Mouse (Mus musculus) intestine, embryonic 16.5 days (tissue): ENCODE measurements around the gene Flii. TPM values are rescaled to one million over a fixed set of nuclear protein-coding genes. Genes with fewer than 3 reads are reported as not detected.
A peak's percentile ranks its signal among the peaks of the same experiment; 100 is the strongest.

Experiments
- ATAC-seq: fragments of 200-750 bp; cut with Nextera tagmentation; 2 replicates; pipeline ENCODE4 v1.8.0; 2017; ENCODE audit warnings: moderate TSS enrichment, moderate library complexity
- H3K27ac ChIP-seq: fragments of 300-500 bp; sonication (generic); 2 replicates; pipeline ENCODE4 v1.5.1; 2014; ENCODE audit warnings: mild to moderate bottlenecking, low read length
- H3K27me3 ChIP-seq: fragments of 300-500 bp; sonication (generic); replicated peaks from 2 replicates; pipeline ENCODE4 v1.6.1; 2014; ENCODE audit warnings: low read length, control low read depth, mixed read lengths; ENCODE audit not compliant: control insufficient read depth, insufficient read depth
- H3K36me3 ChIP-seq: fragments of 300-500 bp; sonication (generic); 2 replicates; pipeline ENCODE4 v1.6.1; 2014; ENCODE audit warnings: low read length, control low read depth; ENCODE audit not compliant: control insufficient read depth, insufficient read depth
- H3K4me1 ChIP-seq: fragments of 300-500 bp; sonication (generic); 2 replicates; pipeline ENCODE4 v1.6.1; 2014; ENCODE audit warnings: low read length, control low read depth, mixed read lengths; ENCODE audit not compliant: control insufficient read depth, insufficient read depth
- H3K4me2 ChIP-seq: fragments of 300-500 bp; sonication (generic); 2 replicates; pipeline ENCODE4 v1.6.1; 2014; ENCODE audit warnings: low read depth, low read length, control low read depth
- H3K4me3 ChIP-seq: fragments of 300-500 bp; sonication (generic); 2 replicates; pipeline ENCODE4 v1.5.1; 2014; ENCODE audit warnings: mild to moderate bottlenecking, low read length
- H3K9ac ChIP-seq: fragments of 300-500 bp; sonication (generic); 2 replicates; pipeline ENCODE4 v1.6.1; 2014; ENCODE audit warnings: low read depth, low read length
- H3K9me3 ChIP-seq: fragments of 300-500 bp; sonication (generic); 2 replicates; pipeline ENCODE4 v1.6.1; 2016; ENCODE audit warnings: low read length, control low read depth; ENCODE audit not compliant: control insufficient read depth
- WGBS: fragments of 180-500 bp; shearing (Covaris S2); extraction: QIAGEN DNeasy Blood & Tissue Kit; methylation state at CpG from one replicate; pipeline ENCODE4 v1.1.7; 2014; 5-methylcytosine and 5-hydroxymethylcytosine counted together
- polyA plus RNA-seq: library from polyadenylated mRNA; unstranded; fragments of >200 nt; fragmentation: Nextera tagmentation; extraction: Ambion mirVana; gene quantifications from 2 replicates; pipeline ENCODE4 v1.2.1, GENCODE M21; 2015

The Flii gene
- polyA plus RNA-seq = 81.3 and 81.6 TPM in 2 replicates

DNA sequence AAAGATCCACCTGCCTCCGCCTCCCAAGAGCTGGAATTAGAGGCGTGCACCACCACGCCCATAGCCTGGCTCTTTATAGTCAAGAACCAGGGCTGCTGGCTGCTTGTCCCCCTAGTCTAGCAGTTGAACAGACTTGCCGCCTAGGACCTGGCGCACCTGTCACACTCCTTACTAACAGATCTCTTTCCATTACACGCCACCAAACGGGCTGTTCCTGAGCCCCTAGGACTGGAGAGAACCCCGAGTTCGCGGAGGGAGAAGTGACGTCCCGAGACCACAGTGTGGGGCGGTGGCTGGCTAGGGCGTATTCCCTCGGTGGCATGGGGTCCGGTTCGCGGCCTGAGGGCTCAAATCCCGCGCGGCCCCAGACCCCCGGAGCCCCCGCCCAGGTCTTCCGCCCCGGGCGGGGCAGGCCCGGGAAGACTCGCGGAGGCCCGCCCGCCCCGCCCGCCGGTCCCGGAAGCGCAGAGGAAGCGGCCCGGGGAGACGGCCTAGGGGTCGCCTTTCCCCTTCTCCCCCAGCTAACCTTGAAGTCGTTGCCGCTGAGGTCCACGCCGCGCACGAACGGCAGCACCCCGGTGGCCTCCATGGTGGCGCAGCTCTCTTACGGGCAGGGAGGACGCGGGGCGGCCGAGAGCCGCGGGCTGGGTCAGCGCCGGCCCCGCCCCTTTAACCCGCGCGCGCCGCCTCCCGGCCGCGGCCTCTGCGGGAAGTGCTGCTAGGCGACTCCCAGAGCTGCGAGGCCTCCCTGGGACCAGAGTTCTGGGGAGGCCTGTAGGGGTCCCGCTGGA, at the start of gene Flii:
Gene Flii, minus strand, starts transcription at position 663 of the 791 bp plus-strand sequence.
- under 1% methylated on average over 63 of the region's 71 CpGs for WGBS

DNA sequence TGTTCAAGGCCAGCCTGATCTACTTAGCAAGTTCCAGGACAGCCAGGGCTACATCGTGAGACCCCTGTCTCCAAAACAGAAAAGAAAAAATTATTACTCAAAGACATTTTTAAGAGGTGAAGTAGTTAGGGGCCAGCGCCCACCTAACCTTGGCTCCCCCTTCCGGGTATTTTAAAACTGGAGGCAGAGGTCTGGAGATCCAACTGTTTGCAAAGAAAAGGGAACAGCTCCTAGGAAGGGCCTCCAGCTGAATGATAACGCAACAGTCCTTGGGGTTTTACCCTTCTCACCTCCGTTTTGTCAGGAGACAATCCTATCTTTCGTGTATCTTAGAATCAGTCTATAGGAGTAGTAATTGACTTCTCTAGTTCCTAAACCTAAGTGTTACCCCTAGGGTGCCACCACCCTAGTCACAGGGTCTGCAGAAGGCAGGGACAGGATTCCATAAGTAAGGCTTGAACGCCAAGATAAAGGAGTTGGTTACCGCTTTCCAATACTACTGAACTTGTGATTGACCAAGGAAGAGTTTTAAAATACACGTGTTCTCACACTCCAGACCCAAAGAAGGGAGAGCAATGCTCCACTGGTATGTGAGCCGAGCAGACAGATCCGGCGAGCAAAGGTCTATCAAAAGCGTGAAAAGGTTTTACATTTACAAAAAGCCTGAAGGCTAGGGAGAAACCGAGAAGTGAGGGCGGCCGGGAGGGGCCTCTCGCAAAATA, 49.2 kb upstream of the Flii start:
- Histone ChIP-seq H3K27me3 (no peaks in the 10 kb centered on the region), H3K27ac (peak overlapping the region; percentile 88), H3K9ac (peak overlapping the region; percentile 83), H3K4me1 (peaks cover 48% of the 10 kb centered on the region), H3K4me2 (peak overlapping the region; percentile 53), H3K36me3 (no peaks in the 10 kb centered on the region), H3K4me3 (peak overlapping the region; percentile 75), H3K9me3 (no peaks in the 10 kb centered on the region)
- ATAC-seq = no peak
- 3% methylated on average over 17 of the region's 17 CpGs for WGBS

More for the DNA sequence above, at the start of gene Flii:
- no peaks in the 10 kb centered on the region for H3K27me3 ChIP-seq
- H3K4me3 ChIP-seq = peak within 1 kb of the TSS; percentile 91
- H3K9ac ChIP-seq = peak within 1 kb of the TSS; percentile 89
- peak within 1 kb of the TSS; percentile 91 for H3K27ac ChIP-seq
- H3K4me2 ChIP-seq = peak within 1 kb of the TSS; percentile 67
- no peaks in the 10 kb centered on the region for H3K9me3 ChIP-seq
- peaks cover 22% of the 10 kb centered on the region for H3K4me1 ChIP-seq
- ATAC-seq = peak; percentile 83
- peaks cover 17% of the 10 kb centered on the region for H3K36me3 ChIP-seq

DNA sequence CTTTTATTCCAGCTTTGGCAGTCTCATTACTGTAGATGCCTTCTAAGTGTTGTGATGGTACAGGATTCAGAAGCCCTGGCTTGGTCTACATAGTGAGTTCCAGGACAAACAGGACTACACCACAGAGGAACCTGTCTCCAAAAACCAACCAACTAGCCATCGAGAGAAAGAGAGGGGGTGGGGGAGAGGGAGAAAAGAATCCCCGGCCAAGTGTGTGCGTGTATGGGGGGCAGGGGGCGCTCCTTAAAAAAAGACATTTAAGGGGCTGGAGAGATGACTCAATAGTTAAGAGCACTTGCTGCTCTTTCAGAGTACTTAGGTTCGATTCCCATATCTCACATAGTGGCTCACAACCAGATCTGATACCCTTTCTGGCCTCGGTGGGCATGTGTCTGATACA, 48.5 kb upstream of the Flii start:
- peak overlapping the region; percentile 75 for H3K4me3 ChIP-seq
- H3K4me2 ChIP-seq = peak overlapping the region; percentile 53
- H3K9ac ChIP-seq = peak overlapping the region; percentile 83
- WGBS = 49% methylated on average over 6 of the region's 6 CpGs
- no peak for ATAC-seq
- H3K4me1 ChIP-seq = peaks cover 42% of the 10 kb centered on the region
- H3K9me3 ChIP-seq = no peaks in the 10 kb centered on the region
- no peaks in the 10 kb centered on the region for H3K36me3 ChIP-seq
- H3K27ac ChIP-seq = no peak overlapping the region
- H3K27me3 ChIP-seq = no peaks in the 10 kb centered on the region

DNA sequence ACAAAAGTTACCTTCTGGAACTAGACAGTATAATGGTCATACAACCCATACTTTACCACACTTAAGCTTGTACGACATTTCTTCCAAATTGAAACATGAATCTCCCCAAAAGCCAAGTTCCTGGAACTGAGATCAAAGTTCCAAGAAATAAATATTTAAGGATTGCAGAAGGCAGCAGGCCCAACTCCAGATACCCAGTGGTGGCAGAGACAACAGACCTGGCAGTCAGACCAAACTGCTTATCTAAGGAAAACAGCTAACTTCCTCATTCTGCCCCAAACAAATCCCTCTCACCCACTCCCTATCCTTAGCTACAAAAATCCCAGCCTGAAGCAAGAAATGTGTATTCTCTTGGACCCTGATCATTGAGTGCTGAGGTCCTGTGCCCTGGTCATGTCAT, 47.8 kb upstream of the Flii start:
- no peaks in the 10 kb centered on the region for H3K27me3 ChIP-seq
- no peak for ATAC-seq
- no peaks in the 10 kb centered on the region for H3K36me3 ChIP-seq
- H3K4me3 ChIP-seq = no peak overlapping the region
- H3K4me1 ChIP-seq = peaks cover 35% of the 10 kb centered on the region
- H3K9ac ChIP-seq = no peak overlapping the region
- WGBS = 63% methylated on average over 1 of the region's 1 CpGs
- no peaks in the 10 kb centered on the region for H3K9me3 ChIP-seq
- peak overlapping the region; percentile 53; the same call in 1 of the 2 replicates for H3K4me2 ChIP-seq
- no peak overlapping the region for H3K27ac ChIP-seq

- Histone ChIP-seq H3K9me3 (no peaks in the 10 kb centered on the region), H3K4me1 (peaks cover 28% of the 10 kb centered on the region), H3K36me3 (no peaks in the 10 kb centered on the region), H3K4me3 (no peak overlapping the region), H3K27ac (no peak overlapping the region), H3K4me2 (no peak overlapping the region), H3K27me3 (no peaks in the 10 kb centered on the region), H3K9ac (no peak overlapping the region)
- 91% methylated on average over 3 of the region's 3 CpGs for WGBS
- ATAC-seq = no peak
Measured at GRCm38 (mm10) chr11:60774158-60774689, 47.2 kb upstream of the Flii start.

DNA sequence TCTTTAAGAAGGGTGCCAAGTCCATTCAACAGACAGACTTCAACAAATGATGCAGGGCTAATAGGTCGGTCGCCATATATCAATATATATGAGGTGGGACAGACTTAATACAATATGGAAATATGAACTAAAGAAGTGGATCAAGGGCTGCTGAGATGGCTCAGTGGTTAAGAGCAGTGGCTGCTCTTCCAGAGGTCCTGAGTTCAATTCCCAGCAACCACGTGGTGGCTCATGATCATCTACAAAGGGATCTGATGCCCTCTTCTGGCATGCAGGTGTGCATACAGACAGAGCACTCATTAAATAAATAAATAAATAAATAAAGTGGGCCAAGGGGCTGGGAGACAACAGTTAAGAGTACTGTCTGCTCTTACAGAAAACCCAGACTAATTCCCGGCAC, 45.1 kb upstream of the Flii start:
- no peaks in the 10 kb centered on the region for H3K36me3 ChIP-seq
- ATAC-seq = no peak
- no peaks in the 10 kb centered on the region for H3K27me3 ChIP-seq
- H3K27ac ChIP-seq = no peak overlapping the region
- 83% methylated on average over 4 of the region's 4 CpGs for WGBS
- peaks cover 15% of the 10 kb centered on the region for H3K4me1 ChIP-seq
- no peak overlapping the region for H3K4me2 ChIP-seq
- H3K9me3 ChIP-seq = no peaks in the 10 kb centered on the region
- H3K4me3 ChIP-seq = no peak overlapping the region
- H3K9ac ChIP-seq = no peak overlapping the region

DNA sequence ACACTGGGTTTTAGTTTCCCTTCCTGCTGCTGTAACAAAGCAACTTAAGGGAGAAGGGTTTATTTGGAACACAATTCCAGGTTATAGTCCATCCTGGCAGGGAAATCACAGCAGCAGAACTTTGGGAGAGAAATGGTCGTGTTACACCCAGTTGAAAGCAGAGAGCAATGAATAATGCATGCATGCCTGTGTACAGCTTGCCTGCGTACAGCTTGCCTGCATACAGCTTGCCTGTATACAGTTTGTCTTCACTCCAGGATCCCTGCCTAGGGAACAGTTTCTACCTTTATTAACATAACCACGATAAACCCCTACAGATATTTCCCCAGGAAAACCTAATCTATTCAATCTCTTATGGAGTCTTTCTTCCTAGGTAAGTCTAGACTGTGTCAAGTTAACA, 43.7 kb upstream of the Flii start:
- H3K4me3 ChIP-seq = no peak overlapping the region
- no peak overlapping the region for H3K4me2 ChIP-seq
- no peak overlapping the region for H3K27ac ChIP-seq
- H3K36me3 ChIP-seq = no peaks in the 10 kb centered on the region
- H3K27me3 ChIP-seq = no peaks in the 10 kb centered on the region
- no peaks in the 10 kb centered on the region for H3K9me3 ChIP-seq
- ATAC-seq = no peak
- no peak overlapping the region for H3K9ac ChIP-seq
- 89% methylated on average over 3 of the region's 3 CpGs for WGBS
- H3K4me1 ChIP-seq = peaks cover 10% of the 10 kb centered on the region

GRCm38 (mm10) chr11:60769322-60769721, 42.3 kb upstream of the Flii start:
- no peak overlapping the region for H3K4me3 ChIP-seq
- H3K27me3 ChIP-seq = no peaks in the 10 kb centered on the region
- no peak overlapping the region for H3K27ac ChIP-seq
- no peaks in the 10 kb centered on the region for H3K9me3 ChIP-seq
- no peaks in the 10 kb centered on the region; the same call in 1 of the 2 replicates for H3K4me1 ChIP-seq
- H3K9ac ChIP-seq = no peak overlapping the region
- H3K36me3 ChIP-seq = no peaks in the 10 kb centered on the region
- ATAC-seq = no peak
- H3K4me2 ChIP-seq = no peak overlapping the region
- WGBS = 81% methylated on average over 2 of the region's 2 CpGs

GRCm38 (mm10) chr11:60766969-60767368, 39.9 kb upstream of the Flii start:
- no peaks in the 10 kb centered on the region for H3K9me3 ChIP-seq
- no peak overlapping the region for H3K4me2 ChIP-seq
- no peak for ATAC-seq
- no peaks in the 10 kb centered on the region for H3K36me3 ChIP-seq
- no peaks in the 10 kb centered on the region for H3K27me3 ChIP-seq
- H3K9ac ChIP-seq = no peak overlapping the region
- no peak overlapping the region for H3K4me3 ChIP-seq
- H3K4me1 ChIP-seq = no peaks in the 10 kb centered on the region; the same call in 1 of the 2 replicates
- no peak overlapping the region for H3K27ac ChIP-seq
- WGBS = 82% methylated on average over 4 of the region's 4 CpGs
